Mouse (Mus musculus) ES-Bruce4 (cell line): ENCODE data around the gene Ghr.

ENCODE experiments used
- CTCF ChIP-seq: IDR thresholded peaks from one replicate; pipeline ENCODE4 v1.8.1; 2011; ENCODE audit warnings: low read depth, low read length
- POLR2A ChIP-seq: IDR thresholded peaks from one replicate; pipeline ENCODE4 v1.8.1; 2011; ENCODE audit warnings: low read length; ENCODE audit not compliant: insufficient read depth

DNA sequence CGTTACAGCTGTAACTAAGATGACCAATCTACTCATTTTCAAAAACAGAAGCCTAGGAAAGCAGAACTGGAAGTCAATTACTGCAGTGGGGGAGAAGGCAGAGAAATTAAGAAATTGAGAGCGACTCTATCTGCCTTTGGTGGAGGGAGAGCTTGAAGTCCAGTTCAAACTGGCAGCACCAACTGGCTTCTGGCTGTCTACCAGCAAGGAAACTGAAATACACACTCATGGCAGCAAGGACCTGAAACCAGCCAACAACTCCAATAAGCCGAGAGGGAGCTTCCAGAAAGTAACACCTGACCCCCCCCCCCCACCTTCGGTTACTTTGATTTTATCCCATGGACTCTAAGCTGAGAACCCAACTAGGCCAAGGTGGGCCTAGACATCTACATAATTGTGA is 114.1 kb downstream of the Ghr start:
- TF ChIP-seq CTCF (no peak), POLR2A (no peak)
